Mouse (Mus musculus) kidney, postnatal 4 days (tissue): ENCODE results near the gene Dtx3.
"Not testable (repeated sequence)": the region's sequence is repeated elsewhere in the genome, so short reads cannot be mapped to it uniquely, and the experiment has no call there.

ENCODE experiments used
- DNase-seq, 2 experiments: peaks; one replicate each; pipeline ENCODE4 v3.0.0; 2021; ENCODE audit warnings: mixed read lengths in 2 of 2

The Dtx3 gene

GRCm38 (mm10) chr10:127164631-127165353, 30.7 kb downstream of the Dtx3 start, which contains the start of gene B4galnt1:
B4galnt1 (plus strand) TSS chr10:127165225.
- DNase-seq: peak; percentile 80 to 86

- DNase-seq: no peak
Observed at GRCm38 (mm10) chr10:127164190-127164589, 31.3 kb downstream of the Dtx3 start.

- not testable (repeated sequence) for DNase-seq
Observed at GRCm38 (mm10) chr10:127162771-127163261, 32.7 kb downstream of the Dtx3 start.

- DNase-seq: no peak
Observed at GRCm38 (mm10) chr10:127160728-127161127, 34.8 kb downstream of the Dtx3 start.

GRCm38 (mm10) chr10:127160081-127160480, 35.4 kb downstream of the Dtx3 start:
- DNase-seq: no peak

GRCm38 (mm10) chr10:127158471-127158870, 37.1 kb downstream of the Dtx3 start:
- DNase-seq: no peak

GRCm38 (mm10) chr10:127156511-127156910, 39.0 kb downstream of the Dtx3 start:
- no peak for DNase-seq

GRCm38 (mm10) chr10:127156089-127156488, 39.4 kb downstream of the Dtx3 start:
- no peak for DNase-seq

GRCm38 (mm10) chr10:127154652-127155051, 40.9 kb downstream of the Dtx3 start:
- DNase-seq: peak in 1 of 2 experiments; percentile 37

- DNase-seq: no peak
Observed at GRCm38 (mm10) chr10:127154241-127154640, 41.3 kb downstream of the Dtx3 start.

GRCm38 (mm10) chr10:127153323-127153722, 42.2 kb downstream of the Dtx3 start:
- DNase-seq: no peak

GRCm38 (mm10) chr10:127152556-127152955, 43.0 kb downstream of the Dtx3 start:
- DNase-seq: not testable (repeated sequence)

GRCm38 (mm10) chr10:127151233-127151632, 44.3 kb downstream of the Dtx3 start:
- not testable (repeated sequence) for DNase-seq

GRCm38 (mm10) chr10:127150471-127150872, 45.1 kb downstream of the Dtx3 start:
- DNase-seq: peak in 1 of 2 experiments; percentile 58

- peak in 1 of 2 experiments; percentile 22 for DNase-seq
Observed at GRCm38 (mm10) chr10:127147135-127147534, 48.4 kb downstream of the Dtx3 start.

GRCm38 (mm10) chr10:127145303-127145702, 50.2 kb downstream of the Dtx3 start:
- DNase-seq: peak in 1 of 2 experiments; percentile 28

- no peak for DNase-seq
Observed at GRCm38 (mm10) chr10:127144536-127144935, 51.0 kb downstream of the Dtx3 start.

- no peak for DNase-seq
Observed at GRCm38 (mm10) chr10:127143228-127143627, 52.3 kb downstream of the Dtx3 start.

GRCm38 (mm10) chr10:127141500-127141899, 54.0 kb downstream of the Dtx3 start:
- DNase-seq: no peak

- DNase-seq: no peak
Observed at GRCm38 (mm10) chr10:127140971-127141370, 54.6 kb downstream of the Dtx3 start.
